Mouse (Mus musculus): ENCODE data around the gene Lmod1. TPM values are rescaled to one million over a fixed set of nuclear protein-coding genes. Genes with fewer than 3 reads are reported as not detected.
A peak's percentile ranks its signal among the peaks of the same experiment; 100 is the strongest.

Lmod1 gene
- 1 to 10 TPM; 4.5 to 5.3 TPM for total RNA-seq (2021)
- long read RNA-seq, experiment 1, partial matches to known transcripts = 0 of 5 reads
- long read RNA-seq, experiment 1, other reads (novel, unspliced or antisense) = 1 of 5 reads
- long read RNA-seq, experiment 2, partial matches to known transcripts = 0 of 3 reads
- long read RNA-seq, experiment 2, other reads (novel, unspliced or antisense) = 1 of 3 reads

DNA sequence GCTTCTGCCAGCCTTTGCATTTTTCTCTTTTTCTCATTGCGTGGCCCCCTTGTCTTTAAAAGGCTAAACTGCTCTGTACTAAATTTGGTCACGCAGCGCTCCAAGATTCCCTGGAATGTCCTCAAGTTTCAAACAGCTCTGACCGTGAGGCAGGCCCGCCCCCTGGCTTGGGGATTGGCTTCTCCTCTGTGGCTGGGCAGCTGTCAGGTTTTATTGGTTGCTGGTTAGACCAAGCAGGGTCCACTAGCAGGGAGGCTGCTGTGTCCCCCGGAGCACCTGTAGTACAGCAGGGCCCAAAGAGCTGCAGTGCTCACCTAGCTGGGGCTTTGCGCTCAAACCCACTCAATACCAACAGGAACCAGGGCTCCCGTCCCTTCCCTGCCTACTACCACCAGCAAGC is at the start of gene Lmod1:
Gene Lmod1, plus strand, starts transcription at position 237 of the 400 bp plus-strand sequence.
- peak within 1 kb of the TSS; percentile 86 for H3K27ac ChIP-seq
- intact Hi-C loops (cut with DNase I) = no loop called here
- TF ChIP-seq CTCF (IDR thresholded peaks at IDR 0.05) = no peak; the same call in 1 of the 2 replicates
- DNase-seq = peak; percentile 81
- peak within 1 kb of the TSS; percentile 69 for H3K4me3 ChIP-seq

DNA sequence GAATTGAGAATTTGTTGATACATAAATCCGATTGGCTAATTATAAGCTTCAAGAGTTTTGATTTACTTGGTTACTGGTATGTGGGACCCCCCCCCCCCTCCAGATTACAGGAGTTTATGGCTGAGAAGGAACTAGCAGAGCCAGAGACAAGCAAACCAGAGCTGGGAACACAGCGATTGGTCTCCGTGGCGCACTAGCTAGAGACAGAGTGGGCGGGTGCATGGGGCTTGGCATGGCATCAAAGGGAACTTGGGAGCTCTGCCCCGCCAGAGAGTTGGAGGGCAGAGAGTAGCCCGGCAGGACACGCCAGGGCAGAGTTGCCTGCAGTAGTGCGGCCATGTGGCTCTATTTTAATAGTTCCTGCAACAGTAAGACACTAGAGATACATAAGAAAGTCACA is 44.0 kb upstream of the Lmod1 start:
- Histone ChIP-seq H3K27ac (peak overlapping the region; percentile 46; the same call in 1 of the 2 replicates), H3K4me3 (peak overlapping the region; percentile 13; the same call in 1 of the 2 replicates)
- peak; percentile 90 for DNase-seq
- intact Hi-C loops (cut with DNase I) = loop anchor here (5.0 kb wide), 2 partner anchors 37 to 87 kb away; no protein-coding TSS in a partner anchor
- no peak for TF ChIP-seq CTCF (IDR thresholded peaks at IDR 0.05)

DNA sequence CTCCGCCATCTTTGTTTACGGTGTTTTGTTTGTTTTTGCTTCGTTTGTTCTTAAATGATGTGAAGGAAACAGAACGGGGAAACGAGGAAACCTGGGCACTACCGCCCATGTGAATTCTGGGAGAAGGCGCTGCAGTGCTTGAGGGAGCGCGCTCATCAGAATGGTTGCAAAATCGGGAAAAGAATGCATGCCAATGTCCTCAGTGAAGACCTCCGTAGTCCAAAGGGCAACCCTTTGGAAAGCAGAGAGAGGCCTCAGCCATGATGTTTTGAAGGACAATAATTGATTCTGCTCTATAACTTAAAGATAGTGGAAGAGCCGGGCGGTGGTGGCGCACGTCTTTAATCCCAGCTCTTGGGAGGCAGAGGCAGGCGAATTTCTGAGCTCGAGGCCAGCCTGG is 42.8 kb upstream of the Lmod1 start:
- no peak for DNase-seq
- H3K4me3 ChIP-seq = peak overlapping the region; percentile 84; the same call in 1 of the 2 replicates
- intact Hi-C loops (cut with DNase I) = loop anchor here (5.0 kb wide), 2 partner anchors 35 to 85 kb away; no protein-coding TSS in a partner anchor
- no peak for TF ChIP-seq CTCF (IDR thresholded peaks at IDR 0.05)
- H3K27ac ChIP-seq = no peak overlapping the region

DNA sequence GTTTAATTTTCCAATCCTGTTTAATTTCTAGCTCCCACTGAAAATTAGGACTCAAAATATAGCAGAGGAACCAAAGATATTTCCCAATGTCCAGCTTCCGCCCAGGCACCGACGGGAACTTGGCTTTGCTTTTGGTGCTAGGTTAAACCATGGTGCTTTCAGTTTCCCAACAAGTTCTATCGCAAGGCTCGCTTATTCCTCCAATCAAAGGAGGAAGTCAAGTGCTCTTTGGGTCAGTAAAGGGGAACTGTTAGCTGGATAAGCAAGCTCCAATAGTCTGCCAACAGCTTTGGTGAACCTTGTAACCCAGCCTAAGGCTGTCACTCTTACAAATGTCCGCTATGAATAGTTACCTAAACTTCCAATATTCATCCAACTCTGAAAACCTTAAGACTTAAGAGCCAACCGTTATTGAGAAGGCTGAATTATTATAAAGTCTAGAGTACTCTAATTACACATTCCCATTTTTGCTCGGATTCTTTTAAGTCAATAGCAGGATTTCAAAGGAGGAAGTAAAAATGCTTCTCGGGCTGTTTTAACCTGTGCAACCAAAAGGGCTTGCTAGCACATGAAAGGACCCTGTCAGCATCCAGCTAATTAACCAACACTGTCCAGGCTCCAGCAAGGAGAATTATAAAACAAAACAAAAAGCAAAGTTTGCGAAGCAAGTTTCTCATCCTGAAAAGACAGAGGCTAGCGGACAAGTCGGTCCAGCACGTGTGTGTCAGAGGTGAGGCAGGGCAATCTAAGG is 41.9 kb upstream of the Lmod1 start:
- peak overlapping the region; percentile 84 for H3K4me3 ChIP-seq
- no peak for TF ChIP-seq CTCF (IDR thresholded peaks at IDR 0.05)
- DNase-seq = peak; percentile 40
- intact Hi-C loops (cut with DNase I) = loop anchor here (5.0 kb wide), 2 partner anchors 35 to 85 kb away; no protein-coding TSS in a partner anchor
- H3K27ac ChIP-seq = peak overlapping the region; percentile 91

DNA sequence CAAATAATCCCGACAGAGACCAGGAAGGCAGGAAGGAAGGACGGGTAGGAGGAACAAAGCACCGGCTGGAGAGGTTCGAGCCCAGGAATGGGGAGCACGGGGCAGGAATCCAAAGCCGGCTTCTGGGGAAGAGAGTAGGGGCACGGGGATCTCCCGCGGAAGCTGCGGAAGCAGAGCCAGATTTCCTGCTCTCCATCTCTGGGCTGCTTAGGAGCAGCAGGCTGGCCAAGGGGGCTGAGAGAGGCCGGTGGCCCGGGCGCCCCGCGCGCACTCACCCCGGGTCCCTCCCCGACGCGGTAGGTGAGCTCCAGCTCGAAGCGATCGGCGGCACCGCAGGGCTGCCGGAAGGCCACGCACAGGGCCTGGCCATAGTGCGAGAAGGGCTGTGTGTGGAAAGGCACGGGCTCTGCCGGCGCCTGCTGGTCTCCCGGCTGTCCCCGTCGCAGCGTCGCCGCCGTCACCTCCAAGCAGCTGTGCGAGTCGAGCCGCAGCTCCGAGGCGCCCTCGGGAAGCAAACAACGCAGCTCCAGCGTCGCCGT is 41.3 kb upstream of the Lmod1 start:
- TF ChIP-seq CTCF (IDR thresholded peaks at IDR 0.05) = no peak
- intact Hi-C loops (cut with DNase I) = loop anchor here (5.0 kb wide), 2 partner anchors 34 to 84 kb away; no protein-coding TSS in a partner anchor
- H3K27ac ChIP-seq = peak overlapping the region; percentile 91
- H3K4me3 ChIP-seq = peak overlapping the region; percentile 84
- DNase-seq = no peak

DNA sequence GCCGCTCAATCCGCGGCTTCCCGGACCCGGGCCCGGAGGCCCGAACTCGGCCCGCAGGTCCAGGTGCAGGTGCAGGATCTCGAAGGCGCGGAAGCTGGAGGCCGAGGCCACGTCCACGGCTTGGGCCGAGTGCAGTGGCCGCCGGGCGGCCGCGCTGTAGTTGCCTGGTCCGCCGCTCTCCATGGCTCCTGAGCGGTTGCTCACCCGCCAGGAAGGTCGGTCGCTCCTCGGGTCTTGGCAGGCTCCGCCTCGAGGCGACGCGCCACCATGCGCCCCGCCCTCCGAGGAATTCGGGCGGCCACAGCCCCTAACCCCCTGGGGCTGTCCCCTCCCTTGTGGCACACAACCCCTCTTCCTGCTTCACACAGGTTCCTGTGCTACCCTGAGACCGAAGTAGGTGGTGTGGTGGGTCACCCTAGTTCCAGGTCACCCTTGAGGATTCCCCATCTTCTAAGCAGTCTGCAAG is 40.7 kb upstream of the Lmod1 start, which contains the start of gene Rnpep:
Gene Rnpep, minus strand, starts transcription at position 259 of the 466 bp plus-strand sequence.
- Histone ChIP-seq H3K4me3 (peak within 1 kb of the TSS; percentile 84), H3K27ac (peak within 1 kb of the TSS; percentile 91)
- no peak for TF ChIP-seq CTCF (IDR thresholded peaks at IDR 0.05)
- peak; percentile 84 for DNase-seq
- intact Hi-C loops (cut with DNase I) = loop anchor here (5.0 kb wide), 2 partner anchors 33 to 83 kb away; no protein-coding TSS in a partner anchor

DNA sequence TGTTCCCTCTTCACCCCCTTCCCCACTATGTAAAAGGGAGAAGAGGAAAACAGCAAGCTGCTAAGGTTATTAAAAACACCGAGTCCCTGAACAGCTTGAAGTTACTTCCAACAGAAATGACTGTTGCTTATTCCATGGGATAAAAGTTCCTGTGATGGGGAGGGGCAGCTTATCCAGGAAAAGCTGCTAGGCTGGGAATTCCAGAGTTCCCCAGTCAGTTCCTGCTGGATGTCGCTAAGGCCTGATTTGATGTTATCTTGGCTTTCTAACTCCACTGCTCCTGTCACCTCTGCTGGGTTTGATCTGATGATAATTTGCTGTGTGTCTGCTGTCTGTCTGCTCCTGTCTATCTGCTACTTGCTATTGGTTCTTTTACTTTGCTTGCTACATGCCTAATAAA is 38.3 kb upstream of the Lmod1 start:
- no peak overlapping the region for H3K4me3 ChIP-seq
- DNase-seq = no peak
- intact Hi-C loops (cut with DNase I) = no loop called here
- H3K27ac ChIP-seq = peak overlapping the region; percentile 46
- TF ChIP-seq CTCF (IDR thresholded peaks at IDR 0.05) = no peak

DNA sequence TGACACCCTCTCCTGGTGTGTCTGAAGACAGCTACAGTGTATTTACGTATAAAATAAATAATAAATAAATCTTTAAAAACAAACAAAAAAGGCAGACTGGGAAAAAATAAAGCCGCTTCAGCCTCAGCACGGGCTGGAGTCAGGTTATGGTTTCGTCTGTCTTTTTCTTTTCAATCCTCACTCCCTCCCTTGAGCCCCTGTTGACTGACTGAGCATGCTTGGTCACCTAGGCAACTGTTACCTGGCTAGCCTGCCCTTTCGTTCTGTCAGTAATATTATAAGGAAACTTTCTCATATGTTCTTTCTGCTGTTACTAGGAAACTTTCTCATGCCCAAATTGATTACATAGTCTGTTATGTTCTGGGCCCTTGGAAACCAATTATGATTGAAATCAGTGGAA is 33.7 kb upstream of the Lmod1 start:
- TF ChIP-seq CTCF (IDR thresholded peaks at IDR 0.05) = no peak
- no peak for DNase-seq
- Histone ChIP-seq H3K27ac (no peak overlapping the region), H3K4me3 (no peak overlapping the region)
- intact Hi-C loops (cut with DNase I) = no loop called here

DNA sequence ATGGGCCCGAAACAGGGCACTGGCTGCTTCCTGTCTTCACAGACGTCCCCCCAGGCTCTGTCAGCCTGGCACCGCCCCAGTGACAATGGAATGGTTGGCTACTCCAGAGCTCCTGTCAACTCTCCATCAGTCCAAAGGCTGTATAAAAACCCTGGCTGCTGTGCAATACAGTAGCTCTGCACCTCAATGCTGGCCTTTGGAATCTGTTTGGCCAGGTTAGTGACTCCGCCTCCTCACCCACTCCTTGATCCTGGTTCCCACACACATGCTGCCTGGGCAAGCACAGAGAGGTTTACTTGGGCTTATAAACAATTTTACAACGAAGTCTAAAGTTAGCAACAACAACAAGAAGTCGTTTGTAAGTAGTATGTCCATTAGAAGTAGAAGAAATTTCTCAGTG is 13.3 kb upstream of the Lmod1 start:
- DNase-seq = no peak
- Histone ChIP-seq H3K4me3 (peak overlapping the region; percentile 7), H3K27ac (peak overlapping the region; percentile 38; the same call in 1 of the 2 replicates)
- intact Hi-C loops (cut with DNase I) = loop anchor here (5.0 kb wide), 1 partner anchor 56 kb away; no protein-coding TSS in a partner anchor
- no peak for TF ChIP-seq CTCF (IDR thresholded peaks at IDR 0.05)

DNA sequence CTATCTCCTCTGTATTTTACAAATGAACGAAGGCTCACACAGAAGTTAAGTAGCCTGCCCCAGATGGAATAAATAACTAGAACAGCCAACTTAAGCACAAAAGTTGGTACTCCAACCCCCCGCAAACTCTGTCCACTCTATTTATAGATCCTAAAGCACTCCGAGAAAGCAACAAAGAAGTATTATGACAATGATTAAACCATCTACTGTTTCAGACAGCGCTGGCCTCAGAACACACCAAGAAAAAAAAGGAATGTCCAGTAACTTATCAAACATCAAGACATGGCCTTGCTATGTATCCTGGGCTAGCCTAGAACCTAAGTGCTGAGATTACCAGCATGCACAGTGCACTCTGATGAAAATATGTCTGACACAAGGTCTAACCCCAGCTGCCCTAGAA is 12.4 kb upstream of the Lmod1 start:
- no peak for DNase-seq
- H3K4me3 ChIP-seq = peak overlapping the region; percentile 84
- peak overlapping the region; percentile 99 for H3K27ac ChIP-seq
- intact Hi-C loops (cut with DNase I) = loop anchor here (5.0 kb wide), 1 partner anchor 55 kb away; no protein-coding TSS in a partner anchor
- no peak for TF ChIP-seq CTCF (IDR thresholded peaks at IDR 0.05)

DNA sequence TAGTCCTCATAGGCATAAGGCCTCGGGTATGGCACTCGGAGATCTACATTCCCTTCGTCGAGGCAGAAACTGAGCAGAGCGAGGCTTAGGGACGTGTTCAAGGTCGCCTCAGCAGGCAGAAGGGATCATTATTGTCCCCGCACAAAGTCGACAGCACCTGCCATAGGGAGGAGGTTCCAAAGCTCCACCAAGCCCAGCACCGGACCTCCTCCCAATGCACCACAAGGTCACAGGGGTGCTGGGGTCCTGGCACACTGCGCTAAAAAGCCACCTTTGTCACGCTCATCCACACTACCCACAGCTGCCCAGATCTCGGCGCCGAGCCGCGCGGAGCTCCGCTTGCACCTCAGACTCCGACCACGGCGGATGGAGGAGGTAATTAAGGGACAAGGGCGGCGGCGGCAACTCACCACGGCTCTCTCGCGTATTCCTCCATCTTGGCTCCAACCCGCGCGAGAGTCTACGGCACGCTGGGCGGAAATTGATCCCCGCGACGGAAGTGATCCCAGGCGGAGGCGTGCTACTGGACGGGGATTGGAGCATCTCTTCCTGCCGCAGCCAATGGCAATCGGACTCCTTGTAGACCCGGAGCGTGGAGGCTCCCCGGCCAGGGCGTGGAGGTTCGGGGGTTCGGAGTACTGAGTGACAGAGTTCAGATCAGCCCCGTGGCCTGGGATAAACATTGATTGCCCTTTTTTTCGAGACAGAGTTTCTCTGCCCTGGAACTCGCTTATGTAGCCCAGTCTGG is 11.1 kb upstream of the Lmod1 start, which contains the start of gene Timm17a:
Gene Timm17a, minus strand, starts transcription at position 495 of the 748 bp plus-strand sequence.
- intact Hi-C loops (cut with DNase I) = loop anchor here (5.0 kb wide), 1 partner anchor 54 kb away; no protein-coding TSS in a partner anchor
- peak within 1 kb of the TSS; percentile 99 for H3K27ac ChIP-seq
- peak; percentile 96 for DNase-seq
- TF ChIP-seq CTCF (IDR thresholded peaks at IDR 0.05) = no peak
- H3K4me3 ChIP-seq = peak within 1 kb of the TSS; percentile 84

Measured in gastrocnemius, adult 2 months (tissue).